Mouse (Mus musculus) activated CD4-positive, CD25-positive, alpha-beta regulatory T cell (primary cell): ENCODE results near the gene Olfr119. TPM values are rescaled to one million over a fixed set of nuclear protein-coding genes. Genes with fewer than 3 reads are reported as not detected.

Experiments used
- polyA plus RNA-seq, 2 experiments: library from polyadenylated mRNA; unstranded; fragments of 100-300 nt; shearing (Covaris generic); gene quantifications; one replicate each; pipeline ENCODE4 v1.2.1; 2017

Gene Olfr119
- polyA plus RNA-seq = under 1 TPM in 1 of 2 experiments, not detected in 1; 0.12 TPM

DNA sequence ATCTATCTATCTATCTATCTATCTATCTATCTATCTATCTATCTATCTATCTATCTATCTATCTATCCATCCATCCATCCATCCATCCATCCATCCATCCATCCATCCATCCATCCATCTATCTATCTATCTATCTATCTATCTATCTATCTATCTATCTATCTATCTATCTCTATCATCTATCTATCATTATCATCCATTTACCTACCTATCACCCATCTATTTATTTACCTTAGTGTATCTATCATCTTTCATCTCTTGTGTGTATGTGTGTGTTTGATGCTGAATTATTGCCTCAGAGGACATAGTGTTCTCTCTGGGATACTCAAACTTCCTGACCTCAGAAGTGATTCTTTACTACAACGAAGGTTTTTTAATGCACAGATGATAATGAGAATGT is at the start of gene Olfr119:
Gene Olfr119 (plus strand): TSS at position 301 of the 400 bp plus-strand sequence.

DNA sequence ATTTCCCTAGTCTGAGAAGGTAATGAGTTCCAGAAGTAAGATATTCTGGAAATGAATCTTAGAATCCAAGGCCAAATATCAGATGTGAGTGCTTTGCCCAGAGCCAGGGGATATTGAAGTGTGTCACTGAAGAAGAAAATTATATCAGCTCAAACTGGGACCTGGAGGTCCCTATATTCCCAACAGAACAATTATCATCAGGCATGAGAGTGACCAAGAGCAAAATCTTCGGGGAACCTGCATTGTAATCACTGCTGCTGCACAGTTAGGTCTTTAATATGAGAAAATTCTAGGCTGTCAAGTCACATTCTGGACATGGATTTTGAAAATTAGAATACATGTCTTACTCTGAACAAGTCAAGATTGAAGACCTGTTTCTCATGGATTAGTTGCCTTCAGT is 32.7 kb upstream of the Olfr119 start, which contains the start of gene Olfr117:
Gene Olfr117 (minus strand): TSS at position 101 of the 400 bp plus-strand sequence.

DNA sequence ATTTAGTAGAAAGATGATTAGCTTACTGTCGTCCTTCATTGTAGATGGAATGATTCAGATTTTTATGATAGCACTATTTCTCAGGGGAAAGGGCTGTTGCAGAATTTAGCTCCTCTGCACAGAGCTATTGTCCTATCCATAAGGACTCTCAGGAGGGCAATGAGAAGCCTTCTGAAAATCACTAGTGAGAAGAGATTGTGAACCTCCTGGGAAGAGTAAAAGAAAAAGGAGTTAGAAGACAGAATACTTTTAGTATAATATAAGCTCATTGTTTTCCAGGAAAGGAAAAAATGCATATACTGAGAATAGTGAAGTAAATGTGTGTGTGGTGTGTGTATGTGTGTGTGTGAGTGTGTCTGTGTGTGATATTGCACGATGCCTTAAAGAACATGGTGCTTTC is 29.7 kb upstream of the Olfr119 start, which contains the start of gene Olfr118:
Gene Olfr118 (plus strand): TSS at position 301 of the 400 bp plus-strand sequence.

DNA sequence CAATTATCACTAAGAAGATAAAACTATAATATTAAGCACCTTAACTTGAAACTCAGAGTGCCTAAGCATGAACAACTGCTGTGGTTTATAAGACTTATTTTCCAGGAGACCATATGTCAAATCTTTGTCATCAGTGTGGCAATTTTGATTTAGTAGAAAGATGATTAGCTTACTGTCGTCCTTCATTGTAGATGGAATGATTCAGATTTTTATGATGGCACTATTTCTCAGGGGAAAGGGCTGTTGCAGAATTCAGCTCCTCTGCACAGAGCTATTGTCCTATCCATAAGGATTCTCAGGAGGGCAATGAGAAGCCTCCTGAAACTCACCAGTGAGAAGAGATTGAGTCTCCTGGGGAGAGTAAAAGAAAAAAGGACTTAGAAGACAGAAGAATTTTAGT is 25.1 kb downstream of the Olfr119 start, which contains the start of gene Olfr120:
Gene Olfr120 (plus strand): TSS at position 301 of the 400 bp plus-strand sequence.

Other genes with a start within 250 kb of the Olfr119 start
- gene Olfr109, start 237.6 kb upstream of the Olfr119 start, polyA plus RNA-seq = under 1 TPM in 1 of 2 experiments, not detected in 1; 0.10 TPM
- gene H2-M2, start 213.0 kb upstream of the Olfr119 start, polyA plus RNA-seq = 1 to 10 TPM in 1 of 2 experiments, under 1 TPM in 1; 0.37 to 2.2 TPM
- not detected for gene Olfr110, start 204.1 kb upstream of the Olfr119 start, polyA plus RNA-seq
- gene Olfr111, start 188.5 kb upstream of the Olfr119 start, polyA plus RNA-seq = not detected
- not detected for gene Olfr112, start 127.1 kb upstream of the Olfr119 start, polyA plus RNA-seq
- not detected for gene Olfr113, start 118.9 kb upstream of the Olfr119 start, polyA plus RNA-seq
- not detected for gene Olfr114, start 103.8 kb upstream of the Olfr119 start, polyA plus RNA-seq
- gene Olfr115, start 69.5 kb upstream of the Olfr119 start, polyA plus RNA-seq = not detected
- gene Olfr116, start 69.4 kb upstream of the Olfr119 start, polyA plus RNA-seq = not detected
- under 1 TPM in 1 of 2 experiments, not detected in 1; 0.09 TPM for gene Olfr117, start 32.8 kb upstream of the Olfr119 start, polyA plus RNA-seq
- gene Olfr118, start 29.6 kb upstream of the Olfr119 start, polyA plus RNA-seq = under 1 TPM in 1 of 2 experiments, not detected in 1; 0.08 TPM
- not detected for gene Olfr120, start 25.2 kb downstream of the Olfr119 start, polyA plus RNA-seq
- not detected for gene Olfr121, start 52.3 kb downstream of the Olfr119 start, polyA plus RNA-seq
- under 1 TPM in 1 of 2 experiments, not detected in 1; 0.29 TPM for gene Olfr122, start 72.0 kb downstream of the Olfr119 start, polyA plus RNA-seq
- gene Olfr123, start 97.0 kb downstream of the Olfr119 start, polyA plus RNA-seq = not detected
- gene Olfr124, start 103.3 kb downstream of the Olfr119 start, polyA plus RNA-seq = not detected
- not detected for gene Olfr125, start 136.4 kb downstream of the Olfr119 start, polyA plus RNA-seq
- under 1 TPM in 1 of 2 experiments, not detected in 1; 0.20 TPM for gene Olfr126, start 150.9 kb downstream of the Olfr119 start, polyA plus RNA-seq
- under 1 TPM in 1 of 2 experiments, not detected in 1; 0.31 TPM for gene Olfr127, start 203.9 kb downstream of the Olfr119 start, polyA plus RNA-seq
- gene Olfr128, start 224.0 kb downstream of the Olfr119 start, polyA plus RNA-seq = under 1 TPM in 1 of 2 experiments, not detected in 1; 0.20 TPM